Comparison of ENCODE assay signal across 15 mouse cellular contexts in genomic region chr5:25602123-25602522, GRCm38 (mm10).
DNase-seq lines count a peak whose midpoint lies in the region; ATAC-seq and TF ChIP-seq lines count a peak whose summit lies in the region.
"Had no signal": no experiment of that assay in that cellular context is flagged by ENCODE, and none has a peak within 500 bp of the region (broad histone marks: within the 10 kb centered on the region; RNA-seq: fewer than 3 reads in every experiment).

No protein-coding gene starts in this region.

- no peak overlapping the region for H3K4me2 ChIP-seq in heart, postnatal 0 days (ENCODE audit: low read depth, low read length)
- no peak overlapping the region for H3K4me2 ChIP-seq in liver, postnatal 0 days (ENCODE audit: low read depth, low read length)
- no peak overlapping the region for H3K4me2 ChIP-seq in liver, embryonic 12.5 days
- H3K4me2 ChIP-seq: forebrain, embryonic 13.5 days; heart, embryonic 13.5 days; hindbrain, embryonic 12.5 days; neural tube, embryonic 15.5 days had no signal

- no peak for DNase-seq in heart, postnatal 0 days (ENCODE audit: low spot score)
- no peak for DNase-seq in heart, adult 9 months (ENCODE audit: low spot score in 2 of 2)
- DNase-seq in liver, postnatal 0 days: no peak
- DNase-seq in NIH3T3 (ENCODE audit: low read depth): peak; percentile 19
- DNase-seq in lung, postnatal 36 days: peak; percentile 44
- DNase-seq in adrenal gland, adult 2 months: no peak
- DNase-seq: adrenal gland, postnatal 36 days; layer of hippocampus, adult 9-11 months; right cerebral cortex, adult 18-20 months had no signal

- no peak for TF ChIP-seq EP300 in heart, postnatal 0 days (IDR thresholded peaks at IDR 0.05; ENCODE audit: low read depth)
- TF ChIP-seq EP300 in liver, postnatal 0 days (IDR thresholded peaks at IDR 0.05; ENCODE audit: low read depth): no peak

- no peak overlapping the region for H3K4me3 ChIP-seq in heart, postnatal 0 days (ENCODE audit: low read depth, low read length)
- H3K4me3 ChIP-seq in liver, postnatal 0 days (ENCODE audit: low read depth, low read length): no peak overlapping the region
- H3K4me3 ChIP-seq in liver, embryonic 12.5 days: no peak overlapping the region
- H3K4me3 ChIP-seq: forebrain, embryonic 13.5 days; heart, embryonic 13.5 days; hindbrain, embryonic 12.5 days; neural tube, embryonic 15.5 days had no signal

- no peak for ATAC-seq in heart, postnatal 0 days (ENCODE audit: insufficient read depth, low read depth)
- ATAC-seq in liver, postnatal 0 days: no peak
- no peak for ATAC-seq in liver, embryonic 12.5 days
- no peak for ATAC-seq in activated CD4-positive, CD25-positive, alpha-beta regulatory T cell, adult 4 months
- ATAC-seq: forebrain, embryonic 13.5 days had no signal

- peak; percentile 53 for TF ChIP-seq CTCF in heart, postnatal 0 days (IDR thresholded peaks at IDR 0.05; ENCODE audit: low read depth)
- TF ChIP-seq CTCF in liver, postnatal 0 days (IDR thresholded peaks at IDR 0.05; ENCODE audit: low read depth): peak; percentile 42

- no peak overlapping the region for H3K9ac ChIP-seq in heart, postnatal 0 days (replicated peaks; ENCODE audit: low read depth, low read length)
- no peak overlapping the region for H3K9ac ChIP-seq in liver, postnatal 0 days (replicated peaks)
- H3K9ac ChIP-seq in liver, embryonic 12.5 days: no peak overlapping the region
- H3K9ac ChIP-seq: forebrain, embryonic 13.5 days; heart, embryonic 13.5 days; hindbrain, embryonic 12.5 days; neural tube, embryonic 15.5 days had no signal

- no peaks in the 10 kb centered on the region for H3K9me3 ChIP-seq in heart, postnatal 0 days (replicated peaks; ENCODE audit: control insufficient read depth, low read length)
- no peaks in the 10 kb centered on the region for H3K9me3 ChIP-seq in liver, postnatal 0 days (ENCODE audit: low read length)
- no peaks in the 10 kb centered on the region for H3K9me3 ChIP-seq in liver, embryonic 12.5 days (replicated peaks)
- H3K9me3 ChIP-seq: forebrain, embryonic 13.5 days; heart, embryonic 13.5 days; hindbrain, embryonic 12.5 days; neural tube, embryonic 15.5 days had no signal

- 36% methylated on average over 2 of the region's 2 CpGs for WGBS in heart, postnatal 0 days
- 54% methylated on average over 2 of the region's 2 CpGs for WGBS in liver, postnatal 0 days (ENCODE audit: insufficient replicate concordance)
- WGBS in liver, embryonic 12.5 days (ENCODE audit: insufficient replicate concordance): 44% methylated on average over 2 of the region's 2 CpGs

- H3K4me1 ChIP-seq in heart, postnatal 0 days (ENCODE audit: control insufficient read depth, insufficient read depth): no peaks in the 10 kb centered on the region
- H3K4me1 ChIP-seq in liver, postnatal 0 days (ENCODE audit: insufficient read depth): no peaks in the 10 kb centered on the region
- no peaks in the 10 kb centered on the region for H3K4me1 ChIP-seq in liver, embryonic 12.5 days
- H3K4me1 ChIP-seq: forebrain, embryonic 13.5 days; heart, embryonic 13.5 days; hindbrain, embryonic 12.5 days; neural tube, embryonic 15.5 days had no signal

- H3K27me3 ChIP-seq in heart, postnatal 0 days (ENCODE audit: control insufficient read depth, insufficient read depth, low read length): no peaks in the 10 kb centered on the region
- no peaks in the 10 kb centered on the region for H3K27me3 ChIP-seq in liver, postnatal 0 days (ENCODE audit: insufficient read depth, low read length)
- H3K27me3 ChIP-seq in liver, embryonic 12.5 days (replicated peaks): no peaks in the 10 kb centered on the region
- H3K27me3 ChIP-seq: forebrain, embryonic 13.5 days; heart, embryonic 13.5 days; hindbrain, embryonic 12.5 days; neural tube, embryonic 15.5 days had no signal

- no peaks in the 10 kb centered on the region for H3K36me3 ChIP-seq in heart, postnatal 0 days (replicated peaks; ENCODE audit: control insufficient read depth, insufficient read depth, low read length)
- no peaks in the 10 kb centered on the region for H3K36me3 ChIP-seq in liver, postnatal 0 days (replicated peaks; ENCODE audit: insufficient read depth, low read length)
- H3K36me3 ChIP-seq in liver, embryonic 12.5 days: no peaks in the 10 kb centered on the region
- H3K36me3 ChIP-seq: heart, embryonic 13.5 days; hindbrain, embryonic 12.5 days; neural tube, embryonic 15.5 days had no signal

- H3K27ac ChIP-seq in heart, postnatal 0 days (ENCODE audit: low read depth): no peak overlapping the region
- no peak overlapping the region for H3K27ac ChIP-seq in liver, postnatal 0 days (ENCODE audit: low read depth)
- H3K27ac ChIP-seq in liver, embryonic 12.5 days: no peak overlapping the region
- H3K27ac ChIP-seq: forebrain, embryonic 13.5 days; heart, embryonic 13.5 days; hindbrain, embryonic 12.5 days; neural tube, embryonic 15.5 days had no signal

Comparison
In these comparisons a context has a peak if more than half of its experiments do, and no peak if none do; other contexts are left out.
1. DNase-seq: peak in NIH3T3 (single experiment) and lung, postnatal 36 days (single experiment); none in heart, postnatal 0 days (single experiment), heart, adult 9 months (0 of 2), liver, postnatal 0 days (single experiment) and adrenal gland, adult 2 months (single experiment).